Mouse (Mus musculus) liver, embryonic 16.5 days (tissue): ENCODE data around the gene Pknox2. TPM values are rescaled to one million over a fixed set of nuclear protein-coding genes. Genes with fewer than 3 reads are reported as not detected.

Experiments
- ATAC-seq: fragments of 200-750 bp; cut with Nextera tagmentation; 2 replicates; pipeline ENCODE4 v1.8.0; 2017; ENCODE audit warnings: low read depth, mild to moderate bottlenecking, moderate number of reproducible peaks, moderate library complexity
- H3K27ac ChIP-seq: fragments of 300-500 bp; sonication (generic); 2 replicates; pipeline ENCODE4 v1.5.1; 2014; ENCODE audit warnings: mild to moderate bottlenecking, low read length
- H3K27me3 ChIP-seq: fragments of 300-500 bp; sonication (generic); 2 replicates; pipeline ENCODE4 v1.6.1; 2014; ENCODE audit warnings: low read depth, low read length, mixed read lengths; ENCODE audit not compliant: control insufficient read depth, insufficient read depth
- H3K36me3 ChIP-seq: fragments of 300-500 bp; sonication (generic); 2 replicates; pipeline ENCODE4 v1.6.1; 2014; ENCODE audit warnings: mild to moderate bottlenecking; ENCODE audit not compliant: control insufficient read depth, insufficient read depth
- H3K4me1 ChIP-seq: fragments of 300-500 bp; sonication (generic); 2 replicates; pipeline ENCODE4 v1.6.1; 2014; ENCODE audit warnings: low read depth, low read length, mixed read lengths; ENCODE audit not compliant: control insufficient read depth
- H3K4me2 ChIP-seq: fragments of 300-500 bp; sonication (generic); 2 replicates; pipeline ENCODE4 v1.6.1; 2014; ENCODE audit warnings: low read depth, low read length, mixed read lengths
- H3K4me3 ChIP-seq: fragments of 300-500 bp; sonication (generic); 2 replicates; pipeline ENCODE4 v1.5.1; 2014; ENCODE audit warnings: low read depth, mild to moderate bottlenecking, low read length
- H3K9ac ChIP-seq: fragments of 300-500 bp; sonication (generic); 2 replicates; pipeline ENCODE4 v1.6.1; 2014; ENCODE audit warnings: low read depth, low read length
- H3K9me3 ChIP-seq: fragments of 300-500 bp; sonication (generic); replicated peaks from 2 replicates; pipeline ENCODE4 v1.6.1; 2016; ENCODE audit warnings: low read length; ENCODE audit not compliant: control insufficient read depth
- WGBS: fragments of 180-500 bp; shearing (Covaris S2); extraction: QIAGEN DNeasy Blood & Tissue Kit; methylation state at CpG from one replicate; pipeline ENCODE4 v1.1.7; 2014; ENCODE audit not compliant: insufficient replicate concordance; 5-methylcytosine and 5-hydroxymethylcytosine counted together
- polyA plus RNA-seq: library from polyadenylated mRNA; unstranded; fragments of >200 nt; fragmentation: Nextera tagmentation; extraction: Ambion mirVana; gene quantifications from 2 replicates; pipeline ENCODE4 v1.2.1, GENCODE M21; 2015

Gene Pknox2
- polyA plus RNA-seq, 1 experiment from 2014 or later, result 0.50 TPM

- H3K9ac ChIP-seq, result no peak overlapping the region
- H3K36me3 ChIP-seq, result no peaks in the 10 kb centered on the region
- no peak overlapping the region for H3K27ac ChIP-seq
- no peaks in the 10 kb centered on the region for H3K27me3 ChIP-seq
- 59% methylated on average over 2 of the region's 2 CpGs for WGBS
- no peak overlapping the region for H3K4me2 ChIP-seq
- H3K4me3 ChIP-seq, result no peak overlapping the region
- no peaks in the 10 kb centered on the region for H3K4me1 ChIP-seq
- no peaks in the 10 kb centered on the region for H3K9me3 ChIP-seq
- ATAC-seq, result no peak
These were observed 295.0 kb downstream of the Pknox2 start for GRCm38 (mm10) chr9:36852175-36852574.

- Histone ChIP-seq H3K9me3 (no peaks in the 10 kb centered on the region), H3K4me2 (no peak overlapping the region), H3K9ac (no peak overlapping the region), H3K4me3 (no peak overlapping the region), H3K36me3 (no peaks in the 10 kb centered on the region), H3K27ac (no peak overlapping the region), H3K4me1 (no peaks in the 10 kb centered on the region), H3K27me3 (no peaks in the 10 kb centered on the region)
- no peak for ATAC-seq
- WGBS, result 8% methylated on average over 1 of the region's 1 CpGs
These were observed 297.1 kb downstream of the Pknox2 start for GRCm38 (mm10) chr9:36850091-36850490.

- WGBS, result 54% methylated on average over 2 of the region's 2 CpGs
- no peak overlapping the region for H3K4me2 ChIP-seq
- no peak for ATAC-seq
These were observed 298.5 kb downstream of the Pknox2 start for GRCm38 (mm10) chr9:36848661-36849060.

GRCm38 (mm10) chr9:36846346-36846745, 300.9 kb downstream of the Pknox2 start:
- H3K4me1 ChIP-seq, result no peaks in the 10 kb centered on the region
- no peaks in the 10 kb centered on the region for H3K36me3 ChIP-seq
- H3K27ac ChIP-seq, result no peak overlapping the region
- H3K9me3 ChIP-seq, result no peaks in the 10 kb centered on the region
- no peak for ATAC-seq
- H3K4me3 ChIP-seq, result no peak overlapping the region
- 43% methylated on average over 4 of the region's 4 CpGs for WGBS
- H3K27me3 ChIP-seq, result no peaks in the 10 kb centered on the region
- H3K9ac ChIP-seq, result no peak overlapping the region
- no peak overlapping the region for H3K4me2 ChIP-seq

More at GRCm38 (mm10) chr9:36848661-36849060, 298.5 kb downstream of the Pknox2 start:
- Histone ChIP-seq H3K4me3 (no peak overlapping the region), H3K27ac (no peak overlapping the region), H3K4me1 (no peaks in the 10 kb centered on the region), H3K27me3 (no peaks in the 10 kb centered on the region), H3K36me3 (no peaks in the 10 kb centered on the region), H3K9ac (no peak overlapping the region), H3K9me3 (no peaks in the 10 kb centered on the region)

Other genes with a start within 250 kb of the Pknox2 start
- gene Tmem218, start 60.8 kb upstream of the Pknox2 start, polyA plus RNA-seq, result 3.4 and 3.5 TPM in 2 replicates
- 1.9 and 2.0 TPM in 2 replicates for gene Slc37a2, start 108.3 kb upstream of the Pknox2 start, polyA plus RNA-seq
- 3.1 and 3.6 TPM in 2 replicates for gene Ccdc15, start 201.0 kb upstream of the Pknox2 start, polyA plus RNA-seq
- not detected in 2 replicates for gene Hepacam, start 219.9 kb upstream of the Pknox2 start, polyA plus RNA-seq